Mouse (Mus musculus): ENCODE measurements at regions not wholly inside any gene's neighbourhood (a gene's known extent, or its start where the extent isn't known, plus 50 kb on each side); places are given as distances from the start of the nearest gene placed in this dataset.

DNA sequence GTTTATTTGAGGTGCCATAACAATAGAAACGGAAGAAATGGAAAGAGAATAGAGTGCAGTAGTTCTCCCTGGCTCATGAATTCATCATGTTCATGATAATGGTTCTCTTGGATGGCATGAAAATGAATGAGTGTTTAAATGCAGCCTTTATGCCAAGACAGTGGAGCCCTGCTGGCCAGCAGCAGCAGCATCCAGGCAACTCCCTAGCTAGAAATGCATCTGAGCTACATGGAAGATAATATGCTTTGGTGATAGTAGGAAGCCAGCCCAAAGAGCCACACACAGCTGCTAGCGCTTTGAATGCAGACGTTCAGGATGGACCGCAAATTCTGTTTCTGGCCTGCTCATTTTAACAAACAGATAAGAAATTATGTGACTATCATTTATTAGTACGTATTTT is 60.4 kb upstream of the Thsd7a start:
- DNase-seq = peak; percentile 11
- intact Hi-C loops (cut with DNase I) = no loop called here
